Mouse (Mus musculus) liver, embryonic 12.5 days (tissue): Measurements from ENCODE around the gene Tulp2. TPM values are rescaled to one million over a fixed set of nuclear protein-coding genes. Genes with fewer than 3 reads are reported as not detected.
"Not testable (repeated sequence)": the region's sequence is repeated elsewhere in the genome, so short reads cannot be mapped to it uniquely, and the experiment has no call there.

Source experiments
- ATAC-seq: fragments of 200-750 bp; cut with Nextera tagmentation; 2 replicates; pipeline ENCODE4 v1.8.0; 2017; ENCODE audit warnings: moderate number of reproducible peaks, mild to moderate bottlenecking, moderate library complexity
- H3K27ac ChIP-seq: fragments of 300-500 bp; sonication (generic); 2 replicates; pipeline ENCODE4 v1.5.1; 2016; ENCODE audit warnings: mild to moderate bottlenecking
- H3K27me3 ChIP-seq: fragments of 300-500 bp; sonication (generic); replicated peaks from 2 replicates; pipeline ENCODE4 v1.6.1; 2016; ENCODE audit warnings: mild to moderate bottlenecking, moderate library complexity
- H3K36me3 ChIP-seq: fragments of 300-500 bp; sonication (generic); 2 replicates; pipeline ENCODE4 v1.6.1; 2016; ENCODE audit warnings: mild to moderate bottlenecking, moderate library complexity
- H3K4me1 ChIP-seq: fragments of 300-500 bp; sonication (generic); 2 replicates; pipeline ENCODE4 v1.6.1; 2016
- H3K4me2 ChIP-seq: fragments of 300-500 bp; sonication (generic); 2 replicates; pipeline ENCODE4 v1.6.1; 2016; ENCODE audit warnings: mild to moderate bottlenecking, moderate library complexity
- H3K4me3 ChIP-seq: fragments of 300-500 bp; sonication (generic); 2 replicates; pipeline ENCODE4 v1.5.1; 2016; ENCODE audit warnings: mild to moderate bottlenecking, moderate library complexity
- H3K9ac ChIP-seq: fragments of 300-500 bp; sonication (generic); 2 replicates; pipeline ENCODE4 v1.6.1; 2016; ENCODE audit warnings: mild to moderate bottlenecking, moderate library complexity
- H3K9me3 ChIP-seq: fragments of 300-500 bp; sonication (generic); replicated peaks from 2 replicates; pipeline ENCODE4 v1.6.1; 2016; ENCODE audit warnings: mild to moderate bottlenecking, moderate library complexity
- WGBS: fragments of 180-500 bp; shearing (Covaris S2); methylation state at CpG from one replicate; pipeline ENCODE4 v1.1.7; 2016; ENCODE audit not compliant: insufficient replicate concordance; 5-methylcytosine and 5-hydroxymethylcytosine counted together
- polyA plus RNA-seq: library from polyadenylated mRNA; unstranded; fragments of >200 nt; fragmentation: Nextera tagmentation; extraction: Ambion mirVana; gene quantifications from 2 replicates; pipeline ENCODE4 v1.2.1, GENCODE M21; 2016

Gene Tulp2
- polyA plus RNA-seq, 1 experiment from 2014 or later, result 2.0 TPM

- Histone ChIP-seq H3K4me2 (peak overlapping the region; percentile 73), H3K36me3 (peaks cover 36% of the 10 kb centered on the region), H3K4me1 (peaks cover 63% of the 10 kb centered on the region), H3K27ac (peak overlapping the region; percentile 100), H3K9me3 (no peaks in the 10 kb centered on the region), H3K4me3 (peak overlapping the region; percentile 95), H3K27me3 (peaks cover 21% of the 10 kb centered on the region; the same call in 1 of the 2 replicates), H3K9ac (peak overlapping the region; percentile 99)
- 12% methylated on average over 7 of the region's 7 CpGs for WGBS
- ATAC-seq, result no peak
Observed at GRCm38 (mm10) chr7:45526474-45527120, 44.9 kb downstream of the Tulp2 start.

GRCm38 (mm10) chr7:45527169-45527568 is 45.5 kb downstream of the Tulp2 start:
- H3K9me3 ChIP-seq, ATAC-seq: not testable (repeated sequence)
- Histone ChIP-seq H3K4me3 (peak overlapping the region; percentile 95), H3K27me3 (peaks cover 24% of the 10 kb centered on the region; the same call in 1 of the 2 replicates), H3K36me3 (peaks cover 30% of the 10 kb centered on the region), H3K4me2 (peak overlapping the region; percentile 73), H3K27ac (peak overlapping the region; percentile 100), H3K9ac (peak overlapping the region; percentile 99; the same call in 1 of the 2 replicates), H3K4me1 (peaks cover 57% of the 10 kb centered on the region)
- 70% methylated on average over 6 of the region's 6 CpGs for WGBS

GRCm38 (mm10) chr7:45529461-45529860 is 47.8 kb downstream of the Tulp2 start:
- peak overlapping the region; percentile 34 for H3K4me2 ChIP-seq
- H3K27me3 ChIP-seq, result peaks cover 25% of the 10 kb centered on the region; the same call in 1 of the 2 replicates
- H3K4me3 ChIP-seq, result no peak overlapping the region
- ATAC-seq, result no peak
- H3K4me1 ChIP-seq, result peaks cover 39% of the 10 kb centered on the region
- H3K36me3 ChIP-seq, result peaks cover 7% of the 10 kb centered on the region
- H3K9me3 ChIP-seq, result no peaks in the 10 kb centered on the region
- no peak overlapping the region for H3K9ac ChIP-seq
- no peak overlapping the region for H3K27ac ChIP-seq
- 13% methylated on average over 6 of the region's 6 CpGs for WGBS

GRCm38 (mm10) chr7:45530643-45531042 is 49.0 kb downstream of the Tulp2 start:
- H3K4me3 ChIP-seq, result no peak overlapping the region
- no peaks in the 10 kb centered on the region for H3K9me3 ChIP-seq
- ATAC-seq, result no peak
- peaks cover 25% of the 10 kb centered on the region; the same call in 1 of the 2 replicates for H3K27me3 ChIP-seq
- no peak overlapping the region for H3K4me2 ChIP-seq
- H3K9ac ChIP-seq, result no peak overlapping the region
- no peaks in the 10 kb centered on the region for H3K36me3 ChIP-seq
- peaks cover 32% of the 10 kb centered on the region for H3K4me1 ChIP-seq
- 59% methylated on average over 2 of the region's 2 CpGs for WGBS
- no peak overlapping the region for H3K27ac ChIP-seq

- Histone ChIP-seq H3K27ac (no peak overlapping the region), H3K4me3 (no peak overlapping the region), H3K4me2 (no peak overlapping the region), H3K36me3 (no peaks in the 10 kb centered on the region), H3K27me3 (peaks cover 44% of the 10 kb centered on the region), H3K9me3 (no peaks in the 10 kb centered on the region), H3K9ac (no peak overlapping the region), H3K4me1 (peaks cover 10% of the 10 kb centered on the region)
- ATAC-seq, result no peak
- 79% methylated on average over 1 of the region's 1 CpGs for WGBS
Observed at GRCm38 (mm10) chr7:45535676-45536075, 54.0 kb downstream of the Tulp2 start.

GRCm38 (mm10) chr7:45537602-45538001 is 55.9 kb downstream of the Tulp2 start:
- no peak for ATAC-seq
- Histone ChIP-seq H3K9me3 (no peaks in the 10 kb centered on the region), H3K36me3 (no peaks in the 10 kb centered on the region), H3K4me3 (no peak overlapping the region), H3K4me1 (peaks cover 10% of the 10 kb centered on the region), H3K27me3 (peaks cover 36% of the 10 kb centered on the region), H3K27ac (no peak overlapping the region), H3K9ac (no peak overlapping the region), H3K4me2 (peak overlapping the region; percentile 69)
- whole genome bisulfite sequencing, result 75% methylated on average over 10 of the region's 10 CpGs

GRCm38 (mm10) chr7:45538163-45539041 is 56.7 kb downstream of the Tulp2 start:
- peak overlapping the region; percentile 49 for H3K9ac ChIP-seq
- peak overlapping the region; percentile 69 for H3K4me2 ChIP-seq
- peaks cover 10% of the 10 kb centered on the region for H3K4me1 ChIP-seq
- H3K36me3 ChIP-seq, result no peaks in the 10 kb centered on the region
- no peaks in the 10 kb centered on the region for H3K9me3 ChIP-seq
- H3K27ac ChIP-seq, result no peak overlapping the region
- ATAC-seq, result peak; percentile 47
- WGBS, result 6% methylated on average over 29 of the region's 29 CpGs
- H3K27me3 ChIP-seq, result peaks cover 36% of the 10 kb centered on the region
- peak overlapping the region; percentile 50 for H3K4me3 ChIP-seq

- Histone ChIP-seq H3K9me3 (no peaks in the 10 kb centered on the region), H3K27ac (no peak overlapping the region), H3K36me3 (no peaks in the 10 kb centered on the region), H3K4me3 (no peak overlapping the region), H3K27me3 (peaks cover 36% of the 10 kb centered on the region), H3K4me1 (peaks cover 10% of the 10 kb centered on the region), H3K4me2 (no peak overlapping the region), H3K9ac (0 out of 2 replicates have a peak overlapping the region, but pooled peaks have one; percentile 13)
- 0 out of 2 replicates have a peak, but pooled peaks have one; percentile 8 for ATAC-seq
- WGBS, result 72% methylated on average over 3 of the region's 3 CpGs
Observed at GRCm38 (mm10) chr7:45539095-45539494, 57.4 kb downstream of the Tulp2 start.

- H3K4me1 ChIP-seq, result peaks cover 10% of the 10 kb centered on the region
Observed at GRCm38 (mm10) chr7:45540213-45540612, 58.5 kb downstream of the Tulp2 start.

GRCm38 (mm10) chr7:45544525-45544924 is 62.8 kb downstream of the Tulp2 start:
- H3K4me1 ChIP-seq, result no peaks in the 10 kb centered on the region
- no peak overlapping the region for H3K27ac ChIP-seq
- H3K4me3 ChIP-seq, result no peak overlapping the region
- no peak overlapping the region for H3K9ac ChIP-seq
- H3K27me3 ChIP-seq, result 0 out of 2 replicates have a peak, but pooled peaks cover 23% of the 10 kb centered on the region
- peaks cover 6% of the 10 kb centered on the region; the same call in 1 of the 2 replicates for H3K9me3 ChIP-seq
- no peaks in the 10 kb centered on the region for H3K36me3 ChIP-seq
- WGBS, result 64% methylated on average over 1 of the region's 1 CpGs
- no peak overlapping the region for H3K4me2 ChIP-seq
- no peak for ATAC-seq

More at GRCm38 (mm10) chr7:45540213-45540612, 58.5 kb downstream of the Tulp2 start:
- Histone ChIP-seq H3K4me3 (no peak overlapping the region), H3K9ac (no peak overlapping the region), H3K4me2 (no peak overlapping the region), H3K9me3 (peaks cover 6% of the 10 kb centered on the region; the same call in 1 of the 2 replicates), H3K27ac (no peak overlapping the region), H3K36me3 (no peaks in the 10 kb centered on the region), H3K27me3 (peaks cover 36% of the 10 kb centered on the region)
- no peak for ATAC-seq
- WGBS, result 66% methylated on average over 2 of the region's 2 CpGs

GRCm38 (mm10) chr7:45549641-45550436 is 68.2 kb downstream of the Tulp2 start:
- Histone ChIP-seq H3K4me1 (peaks cover 18% of the 10 kb centered on the region), H3K4me3 (no peak overlapping the region), H3K27ac (no peak overlapping the region), H3K9me3 (no peaks in the 10 kb centered on the region), H3K9ac (no peak overlapping the region), H3K27me3 (0 out of 2 replicates have a peak, but pooled peaks cover 21% of the 10 kb centered on the region), H3K4me2 (no peak overlapping the region), H3K36me3 (no peaks in the 10 kb centered on the region)
- no peak for ATAC-seq
- 80% methylated on average over 16 of the region's 16 CpGs for WGBS
